Mouse (Mus musculus): ENCODE data around the gene Cse1l. TPM values are rescaled to one million over a fixed set of nuclear protein-coding genes. Genes with fewer than 3 reads are reported as not detected.

The Cse1l gene
- polyA plus RNA-seq, 1 experiment from 2014 or later, result 169 TPM

- WGBS, result 1% methylated on average over 28 of the region's 28 CpGs
- H3K9ac ChIP-seq (replicated peaks), result peak overlapping the region; percentile 83
These were observed 813 bp downstream of the Cse1l start for GRCm38 (mm10) chr2:166906523-166907182.

DNA sequence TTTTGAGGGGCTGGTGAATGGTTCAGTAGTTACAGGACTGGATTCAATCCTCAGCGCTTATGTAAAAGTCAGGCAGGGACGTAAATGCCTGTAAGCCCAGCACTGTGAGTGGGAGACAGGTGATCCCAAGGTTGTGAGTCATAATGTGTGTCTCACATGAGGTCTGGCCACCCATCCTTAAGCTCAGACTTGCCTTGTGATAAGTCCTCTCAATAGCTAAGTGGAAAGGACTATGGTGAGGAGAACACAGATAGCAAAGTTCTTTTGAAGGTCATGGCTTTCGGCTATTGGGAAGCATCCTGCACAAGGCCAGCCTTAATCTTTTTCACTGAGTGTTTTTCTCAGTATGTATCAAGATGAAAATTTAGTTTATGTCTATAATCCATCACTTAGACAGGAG is 3.9 kb downstream of the Cse1l start:
- H3K36me3 ChIP-seq, result peaks cover 10% of the 10 kb centered on the region; the same call in 1 of the 2 replicates
- H3K9me3 ChIP-seq, result no peaks in the 10 kb centered on the region
- no peaks in the 10 kb centered on the region for H3K27me3 ChIP-seq
- H3K9ac ChIP-seq (replicated peaks), result no peak overlapping the region
- ATAC-seq (ENCODE audit: low FRiP score, low read depth), result no peak
- H3K27ac ChIP-seq (replicated peaks), result no peak overlapping the region
- no peak overlapping the region for H3K4me3 ChIP-seq
- WGBS, result 97% methylated on average over 3 of the region's 3 CpGs
- peaks cover 15% of the 10 kb centered on the region for H3K4me1 ChIP-seq
- no peak overlapping the region for H3K4me2 ChIP-seq (replicated peaks)

More at GRCm38 (mm10) chr2:166906523-166907182, 813 bp downstream of the Cse1l start:
- peaks cover 15% of the 10 kb centered on the region for H3K4me1 ChIP-seq
- peak; percentile 33; the same call in 1 of the 2 replicates for ATAC-seq (ENCODE audit: low FRiP score, low read depth)
- H3K27ac ChIP-seq (replicated peaks), result peak overlapping the region; percentile 98
- H3K36me3 ChIP-seq, result peaks cover 10% of the 10 kb centered on the region; the same call in 1 of the 2 replicates
- H3K4me2 ChIP-seq (replicated peaks), result peak overlapping the region; percentile 97
- H3K4me3 ChIP-seq, result peak overlapping the region; percentile 91
- no peaks in the 10 kb centered on the region for H3K27me3 ChIP-seq
- H3K9me3 ChIP-seq, result no peaks in the 10 kb centered on the region

GRCm38 (mm10) chr2:166910536-166910935 is 4.7 kb downstream of the Cse1l start:
- 97% methylated on average over 8 of the region's 8 CpGs for WGBS
- Histone ChIP-seq H3K36me3 (peaks cover 10% of the 10 kb centered on the region; the same call in 1 of the 2 replicates), H3K4me1 (peaks cover 12% of the 10 kb centered on the region), H3K4me2 (replicated peaks) (no peak overlapping the region), H3K4me3 (no peak overlapping the region), H3K9ac (replicated peaks) (no peak overlapping the region), H3K27me3 (no peaks in the 10 kb centered on the region), H3K27ac (replicated peaks) (no peak overlapping the region), H3K9me3 (no peaks in the 10 kb centered on the region)
- ATAC-seq (ENCODE audit: low FRiP score, low read depth), result no peak

- Histone ChIP-seq H3K4me2 (replicated peaks) (no peak overlapping the region), H3K27ac (replicated peaks) (no peak overlapping the region), H3K27me3 (no peaks in the 10 kb centered on the region), H3K4me3 (no peak overlapping the region), H3K9me3 (no peaks in the 10 kb centered on the region), H3K36me3 (peaks cover 83% of the 10 kb centered on the region), H3K4me1 (no peaks in the 10 kb centered on the region), H3K9ac (replicated peaks) (no peak overlapping the region)
- no peak for ATAC-seq (ENCODE audit: low FRiP score, low read depth)
- 88% methylated on average over 2 of the region's 2 CpGs for WGBS
These were observed 18.1 kb downstream of the Cse1l start for GRCm38 (mm10) chr2:166923971-166924370.

GRCm38 (mm10) chr2:166933943-166934342 is 28.1 kb downstream of the Cse1l start:
- peaks cover 89% of the 10 kb centered on the region for H3K36me3 ChIP-seq
- H3K9me3 ChIP-seq, result no peaks in the 10 kb centered on the region
- ATAC-seq (ENCODE audit: low FRiP score, low read depth), result no peak
- no peak overlapping the region for H3K9ac ChIP-seq (replicated peaks)
- H3K27ac ChIP-seq (replicated peaks), result no peak overlapping the region
- no peak overlapping the region for H3K4me2 ChIP-seq (replicated peaks)
- H3K4me1 ChIP-seq, result no peaks in the 10 kb centered on the region
- no peaks in the 10 kb centered on the region for H3K27me3 ChIP-seq
- 92% methylated on average over 6 of the region's 6 CpGs for WGBS
- H3K4me3 ChIP-seq, result no peak overlapping the region

GRCm38 (mm10) chr2:166934416-166934815 is 28.6 kb downstream of the Cse1l start:
- peaks cover 89% of the 10 kb centered on the region for H3K36me3 ChIP-seq
- H3K9me3 ChIP-seq, result no peaks in the 10 kb centered on the region
- no peak overlapping the region for H3K4me2 ChIP-seq (replicated peaks)

GRCm38 (mm10) chr2:166935582-166935981 is 29.7 kb downstream of the Cse1l start:
- WGBS, result 96% methylated on average over 7 of the region's 7 CpGs
- Histone ChIP-seq H3K36me3 (peaks cover 87% of the 10 kb centered on the region), H3K27ac (replicated peaks) (no peak overlapping the region)

More at GRCm38 (mm10) chr2:166934416-166934815, 28.6 kb downstream of the Cse1l start:
- H3K4me3 ChIP-seq, result no peak overlapping the region
- no peak overlapping the region for H3K9ac ChIP-seq (replicated peaks)
- ATAC-seq (ENCODE audit: low FRiP score, low read depth), result no peak
- H3K4me1 ChIP-seq, result no peaks in the 10 kb centered on the region
- 75% methylated on average over 5 of the region's 5 CpGs for WGBS
- no peak overlapping the region for H3K27ac ChIP-seq (replicated peaks)
- no peaks in the 10 kb centered on the region for H3K27me3 ChIP-seq

GRCm38 (mm10) chr2:166936166-166936565 is 30.3 kb downstream of the Cse1l start:
- H3K9me3 ChIP-seq, result no peaks in the 10 kb centered on the region
- H3K4me3 ChIP-seq, result no peak overlapping the region
- no peak overlapping the region for H3K27ac ChIP-seq (replicated peaks)
- H3K9ac ChIP-seq (replicated peaks), result no peak overlapping the region
- H3K4me1 ChIP-seq, result no peaks in the 10 kb centered on the region
- H3K27me3 ChIP-seq, result no peaks in the 10 kb centered on the region
- peaks cover 87% of the 10 kb centered on the region for H3K36me3 ChIP-seq
- ATAC-seq (ENCODE audit: low FRiP score, low read depth), result no peak
- WGBS, result 99% methylated on average over 2 of the region's 2 CpGs
- no peak overlapping the region for H3K4me2 ChIP-seq (replicated peaks)

More at GRCm38 (mm10) chr2:166935582-166935981, 29.7 kb downstream of the Cse1l start:
- H3K9me3 ChIP-seq, result no peaks in the 10 kb centered on the region
- H3K4me1 ChIP-seq, result no peaks in the 10 kb centered on the region
- no peak overlapping the region for H3K4me3 ChIP-seq
- H3K9ac ChIP-seq (replicated peaks), result no peak overlapping the region
- H3K4me2 ChIP-seq (replicated peaks), result no peak overlapping the region
- no peak for ATAC-seq (ENCODE audit: low FRiP score, low read depth)
- no peaks in the 10 kb centered on the region for H3K27me3 ChIP-seq

- WGBS, result 86% methylated on average over 2 of the region's 2 CpGs
- H3K4me3 ChIP-seq, result no peak overlapping the region
- no peak for ATAC-seq (ENCODE audit: low FRiP score, low read depth)
- H3K9me3 ChIP-seq, result no peaks in the 10 kb centered on the region
- H3K9ac ChIP-seq (replicated peaks), result no peak overlapping the region
- H3K4me2 ChIP-seq (replicated peaks), result no peak overlapping the region
- H3K4me1 ChIP-seq, result no peaks in the 10 kb centered on the region
- no peak overlapping the region for H3K27ac ChIP-seq (replicated peaks)
- peaks cover 90% of the 10 kb centered on the region for H3K36me3 ChIP-seq
- H3K27me3 ChIP-seq, result no peaks in the 10 kb centered on the region
These were observed 37.3 kb downstream of the Cse1l start for GRCm38 (mm10) chr2:166943146-166943545.

GRCm38 (mm10) chr2:166944346-166944745 is 38.5 kb downstream of the Cse1l start:
- WGBS, result 97% methylated on average over 1 of the region's 1 CpGs
- no peaks in the 10 kb centered on the region for H3K4me1 ChIP-seq
- no peaks in the 10 kb centered on the region for H3K27me3 ChIP-seq
- no peaks in the 10 kb centered on the region for H3K9me3 ChIP-seq
- no peak overlapping the region for H3K27ac ChIP-seq (replicated peaks)
- H3K4me2 ChIP-seq (replicated peaks), result no peak overlapping the region
- ATAC-seq (ENCODE audit: low FRiP score, low read depth), result no peak
- no peak overlapping the region for H3K4me3 ChIP-seq
- H3K9ac ChIP-seq (replicated peaks), result no peak overlapping the region
- H3K36me3 ChIP-seq, result peaks cover 90% of the 10 kb centered on the region

DNA sequence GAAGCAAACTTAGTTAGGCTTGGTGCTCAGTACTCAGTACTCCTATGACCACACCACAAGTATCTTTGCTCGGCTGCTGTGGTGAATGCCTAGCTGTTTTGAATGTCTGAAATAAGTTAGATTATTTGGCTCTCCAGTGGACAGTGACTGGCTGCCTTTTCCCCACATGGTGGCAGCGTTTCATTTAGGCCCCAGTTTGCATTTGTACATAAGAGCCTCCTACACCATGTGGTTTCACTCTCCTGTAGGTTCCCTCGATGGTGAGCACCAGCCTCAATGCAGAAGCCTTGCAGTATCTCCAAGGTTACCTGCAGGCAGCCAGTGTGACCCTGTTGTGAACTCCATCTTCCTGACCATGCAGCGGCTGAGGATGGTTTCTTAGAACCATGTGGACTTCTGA is 39.6 kb downstream of the Cse1l start:
- ATAC-seq (ENCODE audit: low FRiP score, low read depth), result no peak
- no peak overlapping the region for H3K9ac ChIP-seq (replicated peaks)
- H3K36me3 ChIP-seq, result peaks cover 93% of the 10 kb centered on the region
- H3K4me1 ChIP-seq, result no peaks in the 10 kb centered on the region
- no peak overlapping the region for H3K4me2 ChIP-seq (replicated peaks)
- WGBS, result 59% methylated on average over 4 of the region's 4 CpGs
- H3K4me3 ChIP-seq, result no peak overlapping the region
- H3K27me3 ChIP-seq, result no peaks in the 10 kb centered on the region
- H3K27ac ChIP-seq (replicated peaks), result no peak overlapping the region
- H3K9me3 ChIP-seq, result no peaks in the 10 kb centered on the region

DNA sequence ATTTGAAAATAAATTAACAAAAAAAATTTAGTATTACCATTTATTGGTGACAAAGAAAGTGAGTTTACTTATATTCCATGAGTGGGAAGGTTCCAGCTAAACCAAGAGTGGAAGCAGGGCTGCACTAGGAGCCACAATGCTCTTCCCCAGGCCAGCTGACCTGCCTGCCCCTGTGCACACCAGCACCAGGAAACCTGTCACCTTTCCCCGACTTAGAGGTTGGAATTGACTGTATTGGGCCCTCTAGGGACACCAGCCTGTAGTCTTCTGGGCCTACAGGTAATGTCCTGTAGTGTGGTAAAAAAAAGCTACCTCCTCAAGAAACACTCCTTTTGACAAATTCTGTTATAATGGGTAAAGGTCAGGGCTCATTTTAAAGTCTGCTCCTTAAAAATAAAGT is 42.4 kb downstream of the Cse1l start:
- peaks cover 94% of the 10 kb centered on the region for H3K36me3 ChIP-seq
- WGBS, result 76% methylated on average over 1 of the region's 1 CpGs
- ATAC-seq (ENCODE audit: low FRiP score, low read depth), result no peak
- no peak overlapping the region for H3K9ac ChIP-seq (replicated peaks)
- H3K27me3 ChIP-seq, result no peaks in the 10 kb centered on the region
- no peak overlapping the region for H3K4me2 ChIP-seq (replicated peaks)
- H3K9me3 ChIP-seq, result no peaks in the 10 kb centered on the region
- no peak overlapping the region for H3K27ac ChIP-seq (replicated peaks)
- no peak overlapping the region for H3K4me3 ChIP-seq
- no peaks in the 10 kb centered on the region for H3K4me1 ChIP-seq

- no peak overlapping the region for H3K4me2 ChIP-seq (replicated peaks)
- no peak overlapping the region for H3K27ac ChIP-seq (replicated peaks)
- H3K4me1 ChIP-seq, result no peaks in the 10 kb centered on the region
- H3K4me3 ChIP-seq, result no peak overlapping the region
- ATAC-seq (ENCODE audit: low FRiP score, low read depth), result no peak
- no peak overlapping the region for H3K9ac ChIP-seq (replicated peaks)
- no peaks in the 10 kb centered on the region for H3K27me3 ChIP-seq
- H3K9me3 ChIP-seq, result no peaks in the 10 kb centered on the region
- WGBS, result 93% methylated on average over 10 of the region's 10 CpGs
- H3K36me3 ChIP-seq, result peaks cover 94% of the 10 kb centered on the region
These were observed 43.1 kb downstream of the Cse1l start for GRCm38 (mm10) chr2:166948936-166949335.

All from midbrain, embryonic 12.5 days (tissue).